Mouse (Mus musculus) activated CD4-positive, CD25-positive, alpha-beta regulatory T cell, adult 4 months (primary cell): ENCODE results near the gene Limch1. TPM values are rescaled to one million over a fixed set of nuclear protein-coding genes. Genes with fewer than 3 reads are reported as not detected.

ENCODE experiments used
- ATAC-seq: one replicate; pipeline ENCODE4 v1.8.0; 2017
- polyA plus RNA-seq, 2 experiments: library from polyadenylated mRNA; unstranded; fragments of 100-300 nt; shearing (Covaris generic); gene quantifications; one replicate each; pipeline ENCODE4 v1.2.1; 2017

Limch1 gene
- polyA plus RNA-seq, 2 experiments from 2014 or later, result 0.16 TPM; not detected in 1

- ATAC-seq, result no peak
These were observed 140.9 kb downstream of the Limch1 start for GRCm38 (mm10) chr5:66886410-66887120.

DNA sequence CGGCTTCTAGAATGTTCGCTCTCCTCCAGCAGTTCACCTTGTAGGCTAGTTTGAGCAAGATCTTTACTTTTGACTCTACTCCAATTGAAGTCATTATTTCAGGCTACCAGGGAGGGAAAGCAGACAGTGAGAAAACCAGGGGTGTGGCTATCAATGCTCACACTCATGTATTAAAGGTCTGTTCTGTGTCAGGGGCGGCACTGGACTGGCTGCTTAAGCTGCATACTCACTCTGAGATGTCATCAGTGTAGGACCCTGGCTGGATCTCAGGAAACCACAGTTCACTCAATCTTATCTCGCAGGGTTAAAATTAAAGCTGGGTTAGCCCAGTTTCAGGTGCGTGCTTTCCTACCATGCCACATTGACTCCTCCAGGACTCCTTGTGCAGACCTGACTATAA is 142.4 kb downstream of the Limch1 start:
- ATAC-seq, result no peak

- ATAC-seq, result no peak
These were observed 143.7 kb downstream of the Limch1 start for GRCm38 (mm10) chr5:66889337-66889736.

- ATAC-seq, result no peak
These were observed 150.0 kb downstream of the Limch1 start for GRCm38 (mm10) chr5:66895440-66896120.

GRCm38 (mm10) chr5:66897584-66897983 is 152.0 kb downstream of the Limch1 start:
- no peak for ATAC-seq

DNA sequence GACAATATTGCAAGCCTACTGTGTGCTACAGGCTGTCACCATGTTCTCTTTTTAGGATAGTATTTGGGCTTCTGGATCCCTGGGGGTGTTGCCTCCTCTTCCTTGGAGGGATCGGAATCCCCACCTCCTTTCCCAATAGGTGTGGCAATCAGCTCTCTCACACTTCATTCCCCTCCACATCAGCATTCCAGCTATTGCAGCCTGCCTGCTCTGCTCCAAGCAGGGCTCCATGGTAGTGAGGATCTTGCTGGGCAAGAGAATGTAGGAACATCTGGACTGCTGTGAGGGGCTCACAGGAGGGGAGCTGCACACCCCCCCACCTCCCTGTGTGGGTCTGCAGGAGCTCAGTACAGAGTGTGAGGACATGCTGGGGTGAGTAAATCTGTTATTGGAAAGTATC is 152.6 kb downstream of the Limch1 start:
- no peak for ATAC-seq

DNA sequence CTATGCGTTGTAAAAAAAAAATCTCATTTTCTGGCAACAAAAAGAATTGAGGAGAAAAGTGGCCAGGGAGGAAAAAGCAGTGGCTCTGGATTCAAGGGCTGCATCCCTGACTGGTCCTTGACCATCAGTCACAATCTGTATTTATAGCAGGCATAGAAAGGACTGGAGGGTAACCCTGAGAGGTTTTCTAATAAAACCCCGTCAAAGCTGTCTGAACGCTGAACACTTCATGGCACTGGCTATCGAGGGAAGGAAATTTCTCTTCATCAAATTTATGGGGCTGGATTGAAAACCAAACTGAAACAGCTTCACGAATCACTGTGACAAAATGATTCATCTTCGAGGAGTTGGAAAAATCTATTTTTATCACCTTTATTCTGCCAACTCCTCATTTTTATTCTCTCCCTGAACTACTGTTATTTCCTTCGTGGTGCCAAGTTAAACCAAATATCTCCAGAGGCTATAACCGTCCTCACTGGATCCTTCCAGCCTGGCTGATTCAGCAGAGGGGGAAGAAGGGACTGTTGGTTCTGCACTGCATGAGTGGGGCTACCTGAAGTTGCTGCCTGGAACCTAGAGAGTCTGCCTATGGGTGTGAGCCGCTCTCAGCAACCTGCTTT is 153.3 kb downstream of the Limch1 start:
- no peak for ATAC-seq

GRCm38 (mm10) chr5:66901116-66901515 is 155.5 kb downstream of the Limch1 start:
- ATAC-seq, result no peak

- ATAC-seq, result no peak
These were observed 159.2 kb downstream of the Limch1 start for GRCm38 (mm10) chr5:66904835-66905234.

GRCm38 (mm10) chr5:66908883-66909282 is 163.3 kb downstream of the Limch1 start:
- no peak for ATAC-seq

DNA sequence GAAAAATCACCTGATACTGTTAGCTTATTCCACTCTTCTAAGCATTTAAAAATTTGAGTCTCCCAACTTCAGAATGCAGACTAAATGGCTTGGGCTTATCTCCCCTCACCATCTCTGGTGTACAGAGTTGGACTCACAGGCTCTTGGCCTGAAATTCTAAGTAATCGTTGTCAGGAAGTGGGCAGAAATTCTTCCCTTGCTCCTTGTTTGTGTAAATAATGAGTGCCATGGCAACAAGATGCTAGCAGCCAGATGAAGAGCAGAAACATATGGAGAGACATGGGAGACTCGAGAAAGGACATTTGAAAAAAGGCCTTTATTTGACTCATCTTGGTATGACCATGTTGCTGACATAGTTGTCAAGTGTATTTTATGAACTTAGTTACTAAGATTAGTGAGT is 164.3 kb downstream of the Limch1 start:
- ATAC-seq, result no peak

- no peak for ATAC-seq
These were observed 165.0 kb downstream of the Limch1 start for GRCm38 (mm10) chr5:66910610-66911009.

DNA sequence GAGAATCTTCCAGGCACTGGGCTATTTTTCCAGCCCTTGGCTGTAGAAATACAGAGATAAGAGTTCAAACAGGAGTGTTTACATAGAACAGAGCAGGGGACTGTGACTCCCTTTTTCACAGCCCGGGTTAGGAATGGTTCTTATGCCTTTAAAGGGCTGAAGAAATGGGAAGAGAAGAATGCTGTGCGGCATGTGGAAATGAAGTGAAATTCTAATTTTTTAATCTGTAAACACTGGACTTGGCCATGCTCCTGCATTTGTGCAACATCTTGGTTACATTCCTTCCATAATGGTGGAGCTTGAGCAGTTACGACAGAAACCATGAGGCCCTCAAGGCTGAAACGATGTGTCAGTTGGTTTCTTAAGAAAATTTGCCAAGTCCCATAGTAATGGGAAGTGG is 165.4 kb downstream of the Limch1 start:
- ATAC-seq, result no peak

- no peak for ATAC-seq
These were observed 168.2 kb downstream of the Limch1 start for GRCm38 (mm10) chr5:66913791-66914190.

DNA sequence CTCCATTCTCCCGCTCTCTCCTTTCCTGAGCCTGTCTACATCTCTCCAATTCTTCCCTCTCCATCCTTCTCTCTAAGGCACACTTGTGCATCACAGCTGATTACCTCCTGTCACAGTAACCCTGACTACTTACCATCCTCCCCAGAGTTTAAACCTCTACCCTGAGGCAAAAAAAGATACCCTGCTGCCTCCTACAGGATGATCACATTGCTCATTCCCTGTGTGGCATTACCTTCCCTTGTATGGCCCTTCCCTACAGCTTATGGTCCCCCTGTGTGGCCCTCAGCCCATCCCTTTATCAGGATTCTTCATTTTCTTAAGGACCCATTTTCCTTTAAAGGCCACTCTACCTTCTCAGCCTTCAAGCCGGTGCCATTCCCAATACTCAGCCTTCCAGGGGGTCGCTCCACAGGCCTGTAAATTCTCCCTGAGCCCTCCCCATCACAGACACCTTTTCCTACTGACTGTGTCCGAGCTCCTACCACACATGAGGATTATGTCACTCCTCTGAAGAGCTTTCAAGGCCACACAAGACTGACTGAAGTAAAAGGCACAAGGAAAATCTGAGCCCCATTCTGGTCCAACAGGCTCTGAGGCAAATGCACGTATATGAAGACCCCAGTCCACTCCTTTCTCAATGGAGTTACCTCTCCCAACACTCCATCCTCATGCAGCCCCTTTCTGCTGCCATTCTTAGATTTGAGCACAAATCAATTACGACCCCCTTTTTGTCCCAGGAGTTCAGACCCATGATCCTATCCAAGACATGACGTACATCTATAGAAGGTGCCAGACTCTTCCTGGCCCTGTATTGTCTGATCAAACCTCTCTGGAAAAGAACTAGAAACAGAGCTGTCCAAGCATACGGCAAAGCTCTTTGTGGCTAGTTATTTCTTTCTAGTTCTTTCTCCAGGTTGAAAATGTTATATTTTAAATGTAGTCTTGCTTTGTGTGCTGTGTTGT is 172.0 kb downstream of the Limch1 start:
- no peak for ATAC-seq

DNA sequence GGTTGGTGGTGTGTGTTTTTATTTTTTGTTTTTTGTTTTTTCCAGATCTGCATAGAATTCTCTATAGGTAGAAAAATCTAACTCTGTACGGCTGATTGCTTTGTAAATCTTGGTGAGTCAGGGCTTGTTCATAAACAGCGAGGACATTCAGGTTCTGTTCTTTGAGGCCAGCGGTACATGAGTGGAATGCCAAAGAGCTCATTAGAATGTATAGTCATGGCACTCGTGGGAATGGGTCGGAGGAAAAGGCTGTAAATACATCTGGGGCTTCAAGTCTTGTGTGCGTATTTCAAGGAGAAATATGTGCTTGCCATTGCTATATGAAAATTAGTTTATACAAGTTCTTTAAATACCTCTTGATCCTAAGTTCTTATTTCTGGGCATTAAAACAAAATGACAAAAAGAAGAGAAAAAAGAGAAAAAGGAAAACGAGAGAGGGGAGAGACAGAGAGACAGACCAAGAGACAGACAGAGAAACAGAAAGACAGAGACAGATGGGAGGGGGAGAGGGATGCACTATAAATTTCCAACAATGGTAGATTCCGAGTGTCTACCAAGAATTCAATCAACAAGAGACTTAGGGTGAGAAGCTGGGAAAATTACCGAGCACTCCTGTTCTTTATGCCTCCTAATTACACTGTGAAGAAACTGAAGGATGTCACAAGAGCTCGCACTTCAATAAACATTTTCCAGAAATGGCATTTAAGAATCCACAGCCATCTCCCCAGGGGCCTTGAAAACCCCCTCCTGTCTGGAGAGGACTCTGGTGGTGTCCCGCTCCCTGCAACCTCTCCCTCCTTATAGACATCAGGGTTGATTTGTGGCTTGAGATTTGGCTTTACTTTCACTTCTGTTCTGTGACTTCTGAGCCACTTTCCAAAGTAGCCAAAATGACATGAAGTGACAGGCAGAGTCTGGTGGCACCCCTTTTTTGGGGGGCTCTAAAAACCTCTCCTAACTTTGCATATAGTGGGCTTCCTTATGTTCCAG is 173.0 kb downstream of the Limch1 start:
- no peak for ATAC-seq

- no peak for ATAC-seq
These were observed 177.0 kb downstream of the Limch1 start for GRCm38 (mm10) chr5:66922582-66922981.

DNA sequence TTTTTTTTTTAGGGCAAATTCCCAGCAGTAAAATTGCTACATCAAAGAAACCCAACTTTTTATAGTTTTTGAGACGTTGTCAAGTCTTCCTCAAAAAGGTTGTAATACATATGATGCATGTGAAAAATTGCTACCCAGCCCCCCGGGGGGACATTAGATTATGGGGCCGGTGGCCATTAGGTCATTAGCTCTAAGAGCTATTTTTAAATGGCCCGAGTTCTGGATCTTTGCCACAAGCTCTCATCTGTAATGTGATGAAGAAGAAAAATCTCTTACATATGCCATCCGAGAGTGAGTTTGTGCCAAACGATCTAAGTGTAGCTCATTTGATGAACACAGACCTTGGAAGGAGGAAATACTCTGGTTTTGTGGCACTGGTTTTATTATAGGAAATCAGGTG is 183.7 kb downstream of the Limch1 start:
- ATAC-seq, result no peak

DNA sequence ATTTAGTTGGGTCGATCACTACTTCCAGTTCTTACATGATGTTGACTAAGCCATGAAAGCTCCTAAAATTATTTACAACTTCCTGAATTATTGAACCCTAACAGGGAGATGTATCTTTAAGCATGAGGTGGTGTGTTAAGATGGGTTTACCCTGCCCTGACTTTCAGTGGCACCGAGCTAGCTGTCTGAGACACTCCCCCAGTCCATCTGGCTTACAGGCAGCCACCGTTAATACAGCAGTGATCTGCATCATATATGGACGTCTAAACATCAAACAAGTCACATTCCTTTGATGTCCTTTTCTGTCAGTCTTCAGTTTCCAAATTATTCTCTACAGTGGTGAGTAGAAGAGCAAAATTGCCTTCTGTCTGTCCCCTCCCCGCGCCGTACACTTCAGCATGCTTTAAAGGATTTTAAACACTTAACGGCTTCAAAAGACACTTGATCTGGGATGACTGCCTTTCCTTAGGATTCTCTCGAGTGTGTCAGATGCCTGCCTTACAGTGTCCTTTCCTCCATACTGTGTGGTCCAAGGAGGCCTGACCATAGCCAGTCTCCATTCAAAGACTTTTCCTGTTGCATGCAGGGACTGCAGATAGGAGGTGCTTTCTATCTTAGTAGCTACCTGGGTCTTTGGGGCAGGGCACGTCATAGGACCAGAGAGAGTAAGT is 187.6 kb downstream of the Limch1 start:
- no peak for ATAC-seq

GRCm38 (mm10) chr5:66934585-66934984 is 189.0 kb downstream of the Limch1 start:
- ATAC-seq, result no peak

DNA sequence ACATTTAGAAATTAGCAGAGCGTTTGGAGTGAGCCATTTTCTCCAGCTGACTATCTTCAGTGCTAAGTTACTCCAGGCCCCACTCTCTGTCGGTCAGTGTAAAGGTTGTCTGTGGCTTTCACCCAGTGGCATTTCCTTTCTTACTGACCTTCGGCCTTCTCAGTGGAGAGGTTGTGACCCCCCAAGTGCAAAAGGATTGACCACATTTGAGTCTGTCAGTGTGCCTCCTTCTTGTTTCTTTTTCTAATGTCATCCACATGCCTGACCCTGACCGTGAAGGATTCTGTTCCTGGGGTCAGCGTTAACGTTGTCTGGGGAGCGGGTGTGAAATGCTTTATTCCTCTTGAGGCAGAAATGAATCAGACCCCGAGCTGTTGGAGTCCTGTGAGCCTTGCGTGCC is 191.7 kb downstream of the Limch1 start:
- ATAC-seq, result no peak
